ENCODE assay signal across 8 mouse cellular contexts in genomic region chr8:123252925-123253324, GRCm38 (mm10). TPM values are rescaled to one million over a fixed set of nuclear protein-coding genes. Genes with fewer than 3 reads are reported as not detected.
DNase-seq lines count a peak whose midpoint lies in the region; ATAC-seq and TF ChIP-seq lines count a peak whose summit lies in the region.

No protein-coding gene starts in this region.

- no peak overlapping the region for H3K27ac ChIP-seq in lung, embryonic 16.5 days (ENCODE audit: low read length)
- no peak overlapping the region for H3K27ac ChIP-seq in embryonic fibroblast, embryonic 13.5 days (ENCODE audit: insufficient read depth, low read length)
- no peak overlapping the region for H3K27ac ChIP-seq in limb, embryonic 13.5 days
- H3K27ac ChIP-seq in stomach, embryonic 15.5 days, result peak overlapping the region; percentile 21; the same call in 1 of the 2 replicates

- H3K9me3 ChIP-seq in lung, embryonic 16.5 days (ENCODE audit: control insufficient read depth, low read length), result no peaks in the 10 kb centered on the region
- H3K9me3 ChIP-seq in limb, embryonic 13.5 days, result no peaks in the 10 kb centered on the region
- no peaks in the 10 kb centered on the region for H3K9me3 ChIP-seq in stomach, embryonic 15.5 days

- no peaks in the 10 kb centered on the region for H3K27me3 ChIP-seq in lung, embryonic 16.5 days (ENCODE audit: control insufficient read depth, insufficient read depth, low read depth, low read length)
- H3K27me3 ChIP-seq in limb, embryonic 13.5 days, result no peaks in the 10 kb centered on the region
- H3K27me3 ChIP-seq in stomach, embryonic 15.5 days (replicated peaks), result no peaks in the 10 kb centered on the region

- WGBS in lung, embryonic 16.5 days, result 39% methylated on average over 4 of the region's 4 CpGs
- 44% methylated on average over 4 of the region's 4 CpGs for WGBS in limb, embryonic 13.5 days
- WGBS in stomach, embryonic 15.5 days, result 40% methylated on average over 4 of the region's 4 CpGs

- no peak for TF ChIP-seq POLR2A in embryonic fibroblast, embryonic 13.5 days (IDR thresholded peaks at IDR 0.05; ENCODE audit: low read depth, low read length)

- DNase-seq in lung, adult 18-20 months, result no peak
- DNase-seq in thymus, postnatal 4 days, result no peak
- DNase-seq in adrenal gland, postnatal 36 days, result no peak
- DNase-seq in ovary, postnatal 14 days (ENCODE audit: low spot score), result no peak

- peak overlapping the region; percentile 90 for H3K4me2 ChIP-seq in lung, embryonic 16.5 days (ENCODE audit: low read depth, low read length)
- peak overlapping the region; percentile 76 for H3K4me2 ChIP-seq in limb, embryonic 13.5 days (replicated peaks)
- peak overlapping the region; percentile 85 for H3K4me2 ChIP-seq in stomach, embryonic 15.5 days

- ATAC-seq in lung, embryonic 16.5 days (ENCODE audit: low read depth), result no peak
- no peak for ATAC-seq in limb, embryonic 13.5 days (ENCODE audit: low FRiP score, low read depth)
- no peak for ATAC-seq in stomach, embryonic 15.5 days (ENCODE audit: insufficient read depth, low FRiP score, low read depth)

- peak overlapping the region; percentile 97 for H3K4me3 ChIP-seq in lung, embryonic 16.5 days (ENCODE audit: low read length)
- peak overlapping the region; percentile 80; the same call in 1 of the 2 replicates for H3K4me3 ChIP-seq in embryonic fibroblast, embryonic 13.5 days (ENCODE audit: insufficient read depth, low read length)
- H3K4me3 ChIP-seq in limb, embryonic 13.5 days, result peak overlapping the region; percentile 97
- peak overlapping the region; percentile 90 for H3K4me3 ChIP-seq in stomach, embryonic 15.5 days (replicated peaks)

- peak overlapping the region; percentile 99; the same call in 1 of the 2 replicates for H3K9ac ChIP-seq in lung, embryonic 16.5 days (ENCODE audit: low read length)
- peak overlapping the region; percentile 95 for H3K9ac ChIP-seq in limb, embryonic 13.5 days
- H3K9ac ChIP-seq in stomach, embryonic 15.5 days, result 0 out of 2 replicates have a peak overlapping the region, but pooled peaks have one; percentile 89

- peaks cover 12% of the 10 kb centered on the region for H3K36me3 ChIP-seq in lung, embryonic 16.5 days (ENCODE audit: control insufficient read depth, insufficient read depth, low read length)
- peaks cover 65% of the 10 kb centered on the region for H3K36me3 ChIP-seq in limb, embryonic 13.5 days
- H3K36me3 ChIP-seq in stomach, embryonic 15.5 days, result peaks cover 34% of the 10 kb centered on the region; the same call in 1 of the 2 replicates

- TF ChIP-seq CTCF in embryonic fibroblast, embryonic 13.5 days (IDR thresholded peaks at IDR 0.05; ENCODE audit: borderline replicate concordance, insufficient read depth, low read length), result no peak

- peaks cover 19% of the 10 kb centered on the region for H3K4me1 ChIP-seq in lung, embryonic 16.5 days (replicated peaks; ENCODE audit: control insufficient read depth, insufficient read depth, low read length)
- 0 out of 2 replicates have a peak, but pooled peaks cover 5% of the 10 kb centered on the region for H3K4me1 ChIP-seq in embryonic fibroblast, embryonic 13.5 days (ENCODE audit: control insufficient read depth, insufficient read depth, low read length)
- peaks cover 25% of the 10 kb centered on the region for H3K4me1 ChIP-seq in limb, embryonic 13.5 days
- H3K4me1 ChIP-seq in stomach, embryonic 15.5 days, result peaks cover 23% of the 10 kb centered on the region

RNA-seq across cellular contexts. Expression of gene Zfp276, which starts 1.1 kb away (rescaled TPM):
- polyA plus RNA-seq in lung, embryonic 16.5 days (2015; fragmentation: Nextera tagmentation; extraction: Ambion mirVana), result 22.0 and 23.1 TPM in 2 replicates
- 11.0 and 13.2 TPM in 2 replicates for polyA plus RNA-seq in embryonic fibroblast, embryonic 13.5 days (2011; ENCODE audit: insufficient read length, low read depth, missing spikeins)
- 28.4 and 29.1 TPM in 2 replicates for polyA plus RNA-seq in limb, embryonic 13.5 days (2015; fragmentation: Nextera tagmentation; extraction: Ambion mirVana)
- polyA plus RNA-seq in stomach, embryonic 15.5 days (2015; fragmentation: Nextera tagmentation; extraction: Ambion mirVana), result 19.8 and 21.0 TPM in 2 replicates
- 10 to 100 TPM; 19.4 to 27.9 TPM for total RNA-seq in adrenal gland, postnatal 36 days (2021)

RNA-seq across cellular contexts. Expression of gene Vps9d1, which starts 1.2 kb away (rescaled TPM):
- 23.2 and 23.5 TPM in 2 replicates for polyA plus RNA-seq in lung, embryonic 16.5 days (2015; fragmentation: Nextera tagmentation; extraction: Ambion mirVana)
- polyA plus RNA-seq in embryonic fibroblast, embryonic 13.5 days (2011; ENCODE audit: insufficient read length, low read depth, missing spikeins), result 10.6 and 14.3 TPM in 2 replicates
- polyA plus RNA-seq in limb, embryonic 13.5 days (2015; fragmentation: Nextera tagmentation; extraction: Ambion mirVana), result 32.3 and 32.7 TPM in 2 replicates
- polyA plus RNA-seq in stomach, embryonic 15.5 days (2015; fragmentation: Nextera tagmentation; extraction: Ambion mirVana), result 20.5 and 22.5 TPM in 2 replicates
- total RNA-seq in adrenal gland, postnatal 36 days (2021), result 10 to 100 TPM; 21.1 to 28.1 TPM

RNA-seq across cellular contexts. Expression of gene Spata2l, which starts 16.9 kb away (rescaled TPM):
- 5.7 and 5.8 TPM in 2 replicates for polyA plus RNA-seq in lung, embryonic 16.5 days (2015; fragmentation: Nextera tagmentation; extraction: Ambion mirVana)
- polyA plus RNA-seq in embryonic fibroblast, embryonic 13.5 days (2011; ENCODE audit: insufficient read length, low read depth, missing spikeins), result 1.5 and 2.3 TPM in 2 replicates
- 3.1 and 3.7 TPM in 2 replicates for polyA plus RNA-seq in limb, embryonic 13.5 days (2015; fragmentation: Nextera tagmentation; extraction: Ambion mirVana)
- polyA plus RNA-seq in stomach, embryonic 15.5 days (2015; fragmentation: Nextera tagmentation; extraction: Ambion mirVana), result 5.0 and 5.8 TPM in 2 replicates
- 10 to 100 TPM; 16.8 to 21.4 TPM for total RNA-seq in adrenal gland, postnatal 36 days (2021)

RNA-seq across cellular contexts. Expression of gene Cdk10, which starts 28.3 kb away (rescaled TPM):
- polyA plus RNA-seq in lung, embryonic 16.5 days (2015; fragmentation: Nextera tagmentation; extraction: Ambion mirVana), result 30.0 and 30.1 TPM in 2 replicates
- 36.4 and 36.6 TPM in 2 replicates for polyA plus RNA-seq in embryonic fibroblast, embryonic 13.5 days (2011; ENCODE audit: insufficient read length, low read depth, missing spikeins)
- 37.9 and 39.9 TPM in 2 replicates for polyA plus RNA-seq in limb, embryonic 13.5 days (2015; fragmentation: Nextera tagmentation; extraction: Ambion mirVana)
- 28.8 and 30.6 TPM in 2 replicates for polyA plus RNA-seq in stomach, embryonic 15.5 days (2015; fragmentation: Nextera tagmentation; extraction: Ambion mirVana)
- total RNA-seq in adrenal gland, postnatal 36 days (2021), result 10 to 100 TPM; 49.0 to 58.6 TPM

RNA-seq across cellular contexts. Expression of gene Spata33, which starts 40.3 kb away (rescaled TPM):
- 6.7 and 7.1 TPM in 2 replicates for polyA plus RNA-seq in lung, embryonic 16.5 days (2015; fragmentation: Nextera tagmentation; extraction: Ambion mirVana)
- polyA plus RNA-seq in embryonic fibroblast, embryonic 13.5 days (2011; ENCODE audit: insufficient read length, low read depth, missing spikeins), result 1.4 and 2.9 TPM in 2 replicates
- polyA plus RNA-seq in limb, embryonic 13.5 days (2015; fragmentation: Nextera tagmentation; extraction: Ambion mirVana), result 4.9 and 7.0 TPM in 2 replicates
- 3.0 and 3.1 TPM in 2 replicates for polyA plus RNA-seq in stomach, embryonic 15.5 days (2015; fragmentation: Nextera tagmentation; extraction: Ambion mirVana)
- total RNA-seq in adrenal gland, postnatal 36 days (2021), result 1 to 10 TPM; 2.9 to 3.7 TPM
